Mouse (Mus musculus): ENCODE measurements around the gene Trim17. TPM values are rescaled to one million over a fixed set of nuclear protein-coding genes. Genes with fewer than 3 reads are reported as not detected.
A peak's percentile ranks its signal among the peaks of the same experiment; 100 is the strongest.
"Not testable (repeated sequence)": the region's sequence is repeated elsewhere in the genome, so short reads cannot be mapped to it uniquely, and the experiment has no call there.

Gene Trim17
- total RNA-seq, 2 experiments from 2014 or later: not detected

GRCm38 (mm10) chr11:58944136-58944535 lies 10.3 kb upstream of the Trim17 start:
- no peak for ATAC-seq (replicated peaks; ENCODE audit: low FRiP score, low TSS enrichment, poor library complexity, severe bottlenecking)

GRCm38 (mm10) chr11:58947306-58947705 lies 7.2 kb upstream of the Trim17 start:
- no peak for ATAC-seq (replicated peaks; ENCODE audit: low FRiP score, low TSS enrichment, poor library complexity, severe bottlenecking)

- peak; percentile 50 for ATAC-seq (replicated peaks; ENCODE audit: low FRiP score, low TSS enrichment, poor library complexity, severe bottlenecking)
Observed at GRCm38 (mm10) chr11:58947798-58948528, 6.5 kb upstream of the Trim17 start.

- ATAC-seq (replicated peaks; ENCODE audit: low FRiP score, low TSS enrichment, poor library complexity, severe bottlenecking): peak; percentile 80
Observed at GRCm38 (mm10) chr11:58948542-58949479, 5.7 kb upstream of the Trim17 start, which contains the start of gene Hist3h2ba. Gene Hist3h2ba, plus strand, starts transcription at chr11:58948920.

GRCm38 (mm10) chr11:58949480-58950431 lies 4.7 kb upstream of the Trim17 start:
- ATAC-seq (replicated peaks; ENCODE audit: low FRiP score, low TSS enrichment, poor library complexity, severe bottlenecking): no peak

- no peak for ATAC-seq (replicated peaks; ENCODE audit: low FRiP score, low TSS enrichment, poor library complexity, severe bottlenecking)
Observed at GRCm38 (mm10) chr11:58951210-58951609, 3.3 kb upstream of the Trim17 start.

- no peak; the same call in 1 of the 2 replicates for ATAC-seq (replicated peaks; ENCODE audit: low FRiP score, low TSS enrichment, poor library complexity, severe bottlenecking)
Observed at GRCm38 (mm10) chr11:58953351-58954169, 925 bp upstream of the Trim17 start.

- not testable (repeated sequence) for ATAC-seq (replicated peaks; ENCODE audit: low FRiP score, low TSS enrichment, poor library complexity, severe bottlenecking)
Observed at GRCm38 (mm10) chr11:58954170-58954419, 390 bp upstream of the Trim17 start.

- ATAC-seq (replicated peaks; ENCODE audit: low FRiP score, low TSS enrichment, poor library complexity, severe bottlenecking): no peak
Observed at GRCm38 (mm10) chr11:58955143-58955867, 820 bp downstream of the Trim17 start.

GRCm38 (mm10) chr11:58955868-58956257 lies 1.4 kb downstream of the Trim17 start:
- no peak for ATAC-seq (replicated peaks; ENCODE audit: low FRiP score, low TSS enrichment, poor library complexity, severe bottlenecking)

GRCm38 (mm10) chr11:58957226-58957914 lies 2.9 kb downstream of the Trim17 start:
- ATAC-seq (replicated peaks; ENCODE audit: low FRiP score, low TSS enrichment, poor library complexity, severe bottlenecking): no peak

GRCm38 (mm10) chr11:58958536-58958935 lies 4.1 kb downstream of the Trim17 start:
- no peak for ATAC-seq (replicated peaks; ENCODE audit: low FRiP score, low TSS enrichment, poor library complexity, severe bottlenecking)

- no peak for ATAC-seq (replicated peaks; ENCODE audit: low FRiP score, low TSS enrichment, poor library complexity, severe bottlenecking)
Observed at GRCm38 (mm10) chr11:58959186-58959825, 4.8 kb downstream of the Trim17 start.

GRCm38 (mm10) chr11:58959921-58960465 lies 5.5 kb downstream of the Trim17 start:
- ATAC-seq (replicated peaks; ENCODE audit: low FRiP score, low TSS enrichment, poor library complexity, severe bottlenecking): peak; percentile 79

- ATAC-seq (replicated peaks; ENCODE audit: low FRiP score, low TSS enrichment, poor library complexity, severe bottlenecking): no peak
Observed at GRCm38 (mm10) chr11:58961364-58962177, 7.1 kb downstream of the Trim17 start.

GRCm38 (mm10) chr11:58963543-58963942 lies 9.1 kb downstream of the Trim17 start:
- ATAC-seq (replicated peaks; ENCODE audit: low FRiP score, low TSS enrichment, poor library complexity, severe bottlenecking): peak; percentile 29; the same call in 1 of the 2 replicates
